Mouse (Mus musculus): ENCODE measurements around the gene Chrnd. TPM values are rescaled to one million over a fixed set of nuclear protein-coding genes. Genes with fewer than 3 reads are reported as not detected.
A peak's percentile ranks its signal among the peaks of the same experiment; 100 is the strongest.

The Chrnd gene
- polyA plus RNA-seq, 1 experiment from 2014 or later = not detected

- H3K27ac ChIP-seq (ENCODE audit: low read length) = no peak overlapping the region
Measured at GRCm38 (mm10) chr1:87180896-87181295, 9.5 kb upstream of the Chrnd start.

GRCm38 (mm10) chr1:87183013-87183412 lies 7.4 kb upstream of the Chrnd start, which contains the start of gene Prss56:
Gene Prss56, plus strand, starts transcription at chr1:87183313.
- Histone ChIP-seq H3K4me2 (ENCODE audit: low read length) (no peak within 1 kb of the TSS), H3K4me1 (replicated peaks; ENCODE audit: control insufficient read depth, insufficient read depth, low read length) (peaks cover 20% of the 10 kb centered on the region), H3K36me3 (ENCODE audit: control insufficient read depth, insufficient read depth) (no peaks in the 10 kb centered on the region), H3K9me3 (ENCODE audit: control insufficient read depth, low read length) (no peaks in the 10 kb centered on the region), H3K27ac (ENCODE audit: low read length) (no peak within 1 kb of the TSS), H3K9ac (replicated peaks; ENCODE audit: low read depth, low read length) (no peak within 1 kb of the TSS), H3K27me3 (replicated peaks; ENCODE audit: control insufficient read depth, insufficient read depth, low read length) (peaks cover 17% of the 10 kb centered on the region), H3K4me3 (replicated peaks; ENCODE audit: low read length) (no peak within 1 kb of the TSS)
- ATAC-seq = no peak
- 49% methylated on average over 9 of the region's 9 CpGs for WGBS

More at GRCm38 (mm10) chr1:87180896-87181295, 9.5 kb upstream of the Chrnd start:
- peaks cover 10% of the 10 kb centered on the region for H3K27me3 ChIP-seq (replicated peaks; ENCODE audit: control insufficient read depth, insufficient read depth, low read length)
- H3K9ac ChIP-seq (replicated peaks; ENCODE audit: low read depth, low read length) = no peak overlapping the region
- ATAC-seq = no peak
- no peaks in the 10 kb centered on the region for H3K36me3 ChIP-seq (ENCODE audit: control insufficient read depth, insufficient read depth)
- no peak overlapping the region for H3K4me3 ChIP-seq (replicated peaks; ENCODE audit: low read length)
- H3K4me1 ChIP-seq (replicated peaks; ENCODE audit: control insufficient read depth, insufficient read depth, low read length) = peaks cover 15% of the 10 kb centered on the region
- no peaks in the 10 kb centered on the region for H3K9me3 ChIP-seq (ENCODE audit: control insufficient read depth, low read length)
- no peak overlapping the region for H3K4me2 ChIP-seq (ENCODE audit: low read length)
- WGBS = 69% methylated on average over 5 of the region's 5 CpGs

GRCm38 (mm10) chr1:87183998-87184750 lies 6.2 kb upstream of the Chrnd start:
- H3K4me1 ChIP-seq (replicated peaks; ENCODE audit: control insufficient read depth, insufficient read depth, low read length) = peaks cover 20% of the 10 kb centered on the region
- no peaks in the 10 kb centered on the region for H3K9me3 ChIP-seq (ENCODE audit: control insufficient read depth, low read length)
- H3K9ac ChIP-seq (replicated peaks; ENCODE audit: low read depth, low read length) = 0 out of 2 replicates have a peak overlapping the region, but pooled peaks have one; percentile 32
- peaks cover 17% of the 10 kb centered on the region for H3K27me3 ChIP-seq (replicated peaks; ENCODE audit: control insufficient read depth, insufficient read depth, low read length)
- no peaks in the 10 kb centered on the region for H3K36me3 ChIP-seq (ENCODE audit: control insufficient read depth, insufficient read depth)
- H3K27ac ChIP-seq (ENCODE audit: low read length) = no peak overlapping the region
- no peak for ATAC-seq
- peak overlapping the region; percentile 19 for H3K4me3 ChIP-seq (replicated peaks; ENCODE audit: low read length)
- 32% methylated on average over 15 of the region's 15 CpGs for WGBS
- H3K4me2 ChIP-seq (ENCODE audit: low read length) = peak overlapping the region; percentile 49

DNA sequence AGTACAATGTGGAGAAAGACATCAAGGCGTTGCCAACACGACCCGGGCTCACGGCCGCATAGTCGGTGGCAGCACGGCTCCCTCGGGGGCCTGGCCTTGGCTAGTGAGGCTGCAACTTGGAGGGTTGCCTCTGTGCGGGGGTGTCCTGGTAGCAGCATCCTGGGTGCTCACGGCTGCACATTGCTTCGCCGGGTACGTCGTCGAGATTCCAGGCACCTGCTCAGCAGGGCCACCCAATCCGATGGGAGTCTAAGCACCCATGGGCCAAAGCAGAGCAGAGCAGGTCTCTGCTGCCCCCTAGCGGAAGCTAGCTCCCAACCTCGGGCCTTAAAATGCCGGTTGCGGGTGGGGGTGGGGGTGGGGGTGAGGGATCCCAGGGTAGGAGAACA lies 5.7 kb upstream of the Chrnd start:
- Histone ChIP-seq H3K4me1 (replicated peaks; ENCODE audit: control insufficient read depth, insufficient read depth, low read length) (peaks cover 20% of the 10 kb centered on the region), H3K4me2 (ENCODE audit: low read length) (peak overlapping the region; percentile 49), H3K9ac (replicated peaks; ENCODE audit: low read depth, low read length) (0 out of 2 replicates have a peak overlapping the region, but pooled peaks have one; percentile 32), H3K36me3 (ENCODE audit: control insufficient read depth, insufficient read depth) (no peaks in the 10 kb centered on the region), H3K27me3 (replicated peaks; ENCODE audit: control insufficient read depth, insufficient read depth, low read length) (peaks cover 17% of the 10 kb centered on the region), H3K9me3 (ENCODE audit: control insufficient read depth, low read length) (no peaks in the 10 kb centered on the region), H3K27ac (ENCODE audit: low read length) (no peak overlapping the region), H3K4me3 (replicated peaks; ENCODE audit: low read length) (peak overlapping the region; percentile 19)
- peak; percentile 62 for ATAC-seq
- WGBS = 9% methylated on average over 20 of the region's 20 CpGs

DNA sequence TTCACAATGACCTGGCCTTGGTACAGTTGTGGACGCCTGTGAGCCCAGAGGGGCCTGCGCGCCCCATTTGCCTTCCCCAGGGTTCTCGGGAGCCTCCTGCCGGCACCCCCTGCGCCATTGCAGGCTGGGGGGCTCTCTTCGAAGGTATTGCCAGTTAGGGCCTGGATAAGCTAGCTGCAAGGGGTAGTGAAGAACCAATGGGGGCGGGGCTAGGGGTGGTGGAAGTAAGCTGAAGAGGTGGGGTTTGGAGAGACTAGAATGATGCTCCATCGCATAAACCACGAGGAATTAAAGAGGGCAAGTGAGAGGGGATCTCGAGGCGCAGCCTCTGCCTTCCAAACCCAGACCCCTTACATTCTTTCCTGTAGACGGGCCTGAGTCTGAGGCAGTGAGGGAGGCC lies 4.9 kb upstream of the Chrnd start:
- H3K4me3 ChIP-seq (replicated peaks; ENCODE audit: low read length) = no peak overlapping the region
- ATAC-seq = no peak
- no peak overlapping the region for H3K4me2 ChIP-seq (ENCODE audit: low read length)
- H3K27ac ChIP-seq (ENCODE audit: low read length) = no peak overlapping the region
- no peaks in the 10 kb centered on the region for H3K36me3 ChIP-seq (ENCODE audit: control insufficient read depth, insufficient read depth)
- 14% methylated on average over 13 of the region's 13 CpGs for WGBS
- peaks cover 20% of the 10 kb centered on the region for H3K4me1 ChIP-seq (replicated peaks; ENCODE audit: control insufficient read depth, insufficient read depth, low read length)
- no peak overlapping the region for H3K9ac ChIP-seq (replicated peaks; ENCODE audit: low read depth, low read length)
- H3K27me3 ChIP-seq (replicated peaks; ENCODE audit: control insufficient read depth, insufficient read depth, low read length) = peaks cover 17% of the 10 kb centered on the region
- no peaks in the 10 kb centered on the region for H3K9me3 ChIP-seq (ENCODE audit: control insufficient read depth, low read length)

- no peaks in the 10 kb centered on the region for H3K36me3 ChIP-seq (ENCODE audit: control insufficient read depth, insufficient read depth)
- peak; percentile 53 for ATAC-seq
- peak overlapping the region; percentile 58 for H3K4me3 ChIP-seq (replicated peaks; ENCODE audit: low read length)
- no peaks in the 10 kb centered on the region for H3K9me3 ChIP-seq (ENCODE audit: control insufficient read depth, low read length)
- H3K27me3 ChIP-seq (replicated peaks; ENCODE audit: control insufficient read depth, insufficient read depth, low read length) = peaks cover 17% of the 10 kb centered on the region
- H3K27ac ChIP-seq (ENCODE audit: low read length) = no peak overlapping the region
- H3K9ac ChIP-seq (replicated peaks; ENCODE audit: low read depth, low read length) = peak overlapping the region; percentile 64
- peak overlapping the region; percentile 96 for H3K4me2 ChIP-seq (ENCODE audit: low read length)
- 1% methylated on average over 54 of the region's 54 CpGs for WGBS
- peaks cover 20% of the 10 kb centered on the region for H3K4me1 ChIP-seq (replicated peaks; ENCODE audit: control insufficient read depth, insufficient read depth, low read length)
Measured at GRCm38 (mm10) chr1:87186261-87187036, 4.0 kb upstream of the Chrnd start.

DNA sequence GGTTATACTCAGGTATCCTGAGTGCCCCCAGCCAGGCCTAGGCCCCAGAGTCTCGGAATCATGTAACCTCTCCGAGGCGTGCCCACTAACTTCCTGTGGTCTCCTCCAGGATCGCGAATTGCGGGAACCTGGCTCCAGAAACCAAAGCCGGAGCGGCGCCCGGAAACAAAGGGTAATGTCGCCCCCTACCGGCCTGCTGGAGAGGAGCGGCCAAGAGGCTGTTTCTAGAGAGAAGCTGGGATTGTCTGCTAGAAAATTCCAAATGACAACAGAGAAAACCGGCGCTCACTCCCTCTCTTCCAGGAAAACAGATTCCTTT lies 3.4 kb upstream of the Chrnd start:
- 0% methylated on average over 15 of the region's 15 CpGs for WGBS
- Histone ChIP-seq H3K36me3 (ENCODE audit: control insufficient read depth, insufficient read depth) (no peaks in the 10 kb centered on the region), H3K4me1 (replicated peaks; ENCODE audit: control insufficient read depth, insufficient read depth, low read length) (peaks cover 20% of the 10 kb centered on the region), H3K4me3 (replicated peaks; ENCODE audit: low read length) (peak overlapping the region; percentile 58), H3K9ac (replicated peaks; ENCODE audit: low read depth, low read length) (peak overlapping the region; percentile 64), H3K4me2 (ENCODE audit: low read length) (peak overlapping the region; percentile 96), H3K27me3 (replicated peaks; ENCODE audit: control insufficient read depth, insufficient read depth, low read length) (peaks cover 17% of the 10 kb centered on the region), H3K27ac (ENCODE audit: low read length) (no peak overlapping the region), H3K9me3 (ENCODE audit: control insufficient read depth, low read length) (no peaks in the 10 kb centered on the region)
- ATAC-seq = peak; percentile 27

DNA sequence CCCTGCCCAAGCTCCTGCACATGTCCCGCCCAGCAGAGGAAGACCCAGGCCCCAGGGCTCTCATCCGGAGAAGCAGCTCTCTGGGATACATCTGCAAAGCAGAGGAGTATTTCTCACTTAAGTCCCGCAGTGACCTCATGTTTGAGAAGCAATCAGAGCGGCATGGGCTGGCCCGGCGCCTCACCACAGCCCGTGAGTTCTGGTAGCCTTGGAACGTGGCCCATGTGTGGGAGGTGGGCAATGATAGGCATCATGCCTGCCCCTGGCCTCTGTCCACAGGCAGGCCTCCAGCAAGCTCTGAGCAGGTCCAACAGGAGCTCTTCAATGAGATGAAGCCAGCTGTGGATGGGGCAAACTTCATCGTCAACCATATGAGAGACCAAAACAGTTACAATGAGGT lies 6.9 kb downstream of the Chrnd start:
- no peaks in the 10 kb centered on the region for H3K27me3 ChIP-seq (replicated peaks; ENCODE audit: control insufficient read depth, insufficient read depth, low read length)
- no peak for ATAC-seq
- 88% methylated on average over 9 of the region's 9 CpGs for WGBS
- no peak overlapping the region for H3K9ac ChIP-seq (replicated peaks; ENCODE audit: low read depth, low read length)
- no peaks in the 10 kb centered on the region for H3K4me1 ChIP-seq (replicated peaks; ENCODE audit: control insufficient read depth, insufficient read depth, low read length)
- H3K4me2 ChIP-seq (ENCODE audit: low read length) = no peak overlapping the region
- H3K4me3 ChIP-seq (replicated peaks; ENCODE audit: low read length) = no peak overlapping the region
- no peaks in the 10 kb centered on the region for H3K36me3 ChIP-seq (ENCODE audit: control insufficient read depth, insufficient read depth)
- H3K9me3 ChIP-seq (ENCODE audit: control insufficient read depth, low read length) = no peaks in the 10 kb centered on the region
- H3K27ac ChIP-seq (ENCODE audit: low read length) = no peak overlapping the region
